Mouse (Mus musculus) forebrain, postnatal 0 days (tissue): Measurements from ENCODE around the gene Hist1h2be. TPM values are rescaled to one million over a fixed set of nuclear protein-coding genes. Genes with fewer than 3 reads are reported as not detected.
"Not testable (repeated sequence)": the region's sequence is repeated elsewhere in the genome, so short reads cannot be mapped to it uniquely, and the experiment has no call there.

Source experiments
- ATAC-seq: fragments of 200-750 bp; cut with Nextera tagmentation; 2 replicates; pipeline ENCODE4 v1.8.0; 2017; ENCODE audit warnings: mild to moderate bottlenecking, moderate library complexity
- DNase-seq: peaks from one replicate; pipeline ENCODE4 v3.0.0-alpha.2; 2015
- H3K27ac ChIP-seq: fragments of 300-500 bp; sonication (generic); 2 replicates; pipeline ENCODE4 v1.5.1; 2014; ENCODE audit warnings: low read depth, mild to moderate bottlenecking, antibody characterized with exemption, low read length, moderate library complexity, mixed read lengths
- H3K27me3 ChIP-seq: fragments of 300-500 bp; sonication (generic); 2 replicates; pipeline ENCODE4 v1.6.1; 2014; ENCODE audit warnings: mild to moderate bottlenecking, low read length, mixed read lengths; ENCODE audit not compliant: insufficient read depth
- H3K36me3 ChIP-seq: fragments of 300-500 bp; sonication (generic); 2 replicates; pipeline ENCODE4 v1.6.1; 2014; ENCODE audit warnings: mild to moderate bottlenecking, moderate library complexity; ENCODE audit not compliant: insufficient read depth
- H3K4me1 ChIP-seq: fragments of 300-500 bp; sonication (generic); 2 replicates; pipeline ENCODE4 v1.6.1; 2014; ENCODE audit warnings: antibody characterized with exemption; ENCODE audit not compliant: insufficient read depth
- H3K4me2 ChIP-seq: fragments of 300-500 bp; sonication (generic); 2 replicates; pipeline ENCODE4 v1.6.1; 2014; ENCODE audit warnings: low read depth, mild to moderate bottlenecking, moderate library complexity
- H3K4me3 ChIP-seq: fragments of 300-500 bp; sonication (generic); 2 replicates; pipeline ENCODE4 v1.5.1; 2014; ENCODE audit warnings: low read depth, low read length, mixed read lengths
- H3K9ac ChIP-seq: fragments of 300-500 bp; sonication (generic); 2 replicates; pipeline ENCODE4 v1.6.1; 2014; ENCODE audit warnings: mild to moderate bottlenecking
- H3K9me3 ChIP-seq: fragments of 300-500 bp; sonication (generic); 2 replicates; pipeline ENCODE4 v1.6.1; 2016; ENCODE audit warnings: low read length
- CTCF ChIP-seq: sonication (generic); IDR thresholded peaks from 2 replicates; pipeline ENCODE4 v1.5.1; 2016; ENCODE audit warnings: antibody characterized with exemption, control low read depth, low read depth
- WGBS: fragments of 180-500 bp; shearing (Covaris S2); extraction: QIAGEN DNeasy Blood & Tissue Kit; methylation state at CpG from one replicate; pipeline ENCODE4 v1.1.7; 2014; 5-methylcytosine and 5-hydroxymethylcytosine counted together
- polyA plus RNA-seq: library from polyadenylated mRNA; unstranded; fragments of >200 nt; fragmentation: Nextera tagmentation; extraction: Ambion mirVana; gene quantifications from 2 replicates; pipeline ENCODE4 v1.2.1, GENCODE M21; 2015
- total RNA-seq: library from RNA; depleted of rRNA; stranded (reverse); fragments of >200 nt; gene quantifications from 2 replicates; pipeline ENCODE4 v1.2.3, GENCODE M21; 2014

Gene Hist1h2be
- total and polyA plus RNA-seq, 2 experiments from 2014 or later = 0.31 to 98.5 TPM

GRCm38 (mm10) chr13:23582219-23583056 is 38.5 kb downstream of the Hist1h2be start:
- no peak for DNase-seq
- H3K9ac ChIP-seq = peak overlapping the region; percentile 60
- WGBS = 3% methylated on average over 6 of the region's 6 CpGs

DNA sequence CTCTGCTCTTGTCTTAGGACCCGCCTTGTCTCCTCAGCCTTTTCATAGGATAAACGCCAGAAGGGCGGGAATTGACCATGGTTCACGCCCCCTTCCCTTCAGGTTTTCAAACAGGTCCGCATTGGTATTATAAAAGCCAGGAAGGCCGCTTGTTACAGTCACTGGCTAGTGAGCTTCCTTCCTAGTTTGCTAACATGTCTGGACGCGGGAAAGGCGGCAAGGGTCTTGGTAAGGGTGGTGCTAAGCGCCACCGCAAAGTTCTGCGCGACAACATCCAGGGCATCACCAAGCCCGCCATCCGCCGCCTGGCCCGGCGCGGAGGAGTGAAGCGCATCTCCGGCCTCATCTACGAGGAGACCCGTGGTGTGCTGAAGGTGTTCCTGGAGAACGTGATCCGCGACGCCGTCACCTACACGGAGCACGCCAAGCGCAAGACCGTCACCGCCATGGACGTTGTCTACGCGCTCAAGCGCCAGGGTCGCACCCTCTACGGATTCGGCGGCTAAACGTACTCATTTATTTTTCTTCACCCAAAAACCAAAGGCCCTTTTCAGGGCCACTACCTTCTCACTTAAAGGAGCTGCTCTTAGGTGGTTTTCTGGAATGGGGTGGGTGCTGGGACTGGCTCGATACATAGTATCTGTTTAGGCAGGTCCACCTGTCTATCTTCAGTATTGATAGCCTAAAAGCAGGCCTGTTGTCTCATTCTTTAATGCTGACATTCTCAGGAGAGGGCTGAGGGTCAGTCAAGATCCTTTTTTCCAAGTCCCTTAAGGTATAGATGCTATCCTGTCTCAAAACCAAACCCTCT is 39.3 kb downstream of the Hist1h2be start, which contains the start of gene Hist1h4d:
TSS of gene Hist1h4d (plus strand) at position 191 of the 811 bp plus-strand sequence.
- Histone ChIP-seq H3K36me3 (no peaks in the 10 kb centered on the region), H3K27me3 (no peaks in the 10 kb centered on the region), H3K9me3 (no peaks in the 10 kb centered on the region), H3K4me2 (peak within 1 kb of the TSS; percentile 82), H3K4me3 (peak within 1 kb of the TSS; percentile 54), H3K4me1 (peaks cover 13% of the 10 kb centered on the region; the same call in 1 of the 2 replicates), H3K9ac (peak within 1 kb of the TSS; percentile 60), H3K27ac (peak within 1 kb of the TSS; percentile 74)
- peak; percentile 88 for ATAC-seq
- DNase-seq = peak; percentile 98
- TF ChIP-seq CTCF = no peak
- under 1% methylated on average over 43 of the region's 43 CpGs for WGBS

More at GRCm38 (mm10) chr13:23582219-23583056, 38.5 kb downstream of the Hist1h2be start:
- peaks cover 10% of the 10 kb centered on the region; the same call in 1 of the 2 replicates for H3K4me1 ChIP-seq
- H3K9me3 ChIP-seq = no peaks in the 10 kb centered on the region
- TF ChIP-seq CTCF = no peak
- H3K27me3 ChIP-seq = no peaks in the 10 kb centered on the region
- peak overlapping the region; percentile 74 for H3K27ac ChIP-seq
- H3K4me2 ChIP-seq = peak overlapping the region; percentile 82
- H3K4me3 ChIP-seq = peak overlapping the region; percentile 54
- H3K36me3 ChIP-seq = no peaks in the 10 kb centered on the region
- ATAC-seq = no peak

- H3K4me2 ChIP-seq = no peak overlapping the region
- H3K9ac ChIP-seq = no peak overlapping the region
- ATAC-seq = no peak
- peaks cover 17% of the 10 kb centered on the region; the same call in 1 of the 2 replicates for H3K4me1 ChIP-seq
- H3K4me3 ChIP-seq = no peak overlapping the region
- WGBS = 83% methylated on average over 1 of the region's 1 CpGs
- no peaks in the 10 kb centered on the region for H3K9me3 ChIP-seq
- no peak overlapping the region for H3K27ac ChIP-seq
- TF ChIP-seq CTCF = no peak
- H3K36me3 ChIP-seq = no peaks in the 10 kb centered on the region
- no peak for DNase-seq
- no peaks in the 10 kb centered on the region for H3K27me3 ChIP-seq
Observed at GRCm38 (mm10) chr13:23577835-23578234, 43.1 kb downstream of the Hist1h2be start.

- H3K36me3 ChIP-seq = no peaks in the 10 kb centered on the region
- H3K27ac ChIP-seq = no peak overlapping the region
- peak overlapping the region; percentile 50; the same call in 1 of the 2 replicates for H3K9ac ChIP-seq
- H3K4me2 ChIP-seq = peak overlapping the region; percentile 67
- H3K4me1 ChIP-seq = peaks cover 24% of the 10 kb centered on the region
- H3K9me3 ChIP-seq = no peaks in the 10 kb centered on the region
- no peak for TF ChIP-seq CTCF
- H3K4me3 ChIP-seq = peak overlapping the region; percentile 38; the same call in 1 of the 2 replicates
- ATAC-seq (no peak), DNase-seq (no peak)
- no peaks in the 10 kb centered on the region for H3K27me3 ChIP-seq
- WGBS = 32% methylated on average over 6 of the region's 6 CpGs
Observed at GRCm38 (mm10) chr13:23576906-23577639, 43.9 kb downstream of the Hist1h2be start.

GRCm38 (mm10) chr13:23576351-23576881 is 44.5 kb downstream of the Hist1h2be start:
- Histone ChIP-seq H3K27ac (no peak overlapping the region), H3K4me3 (peak overlapping the region; percentile 38), H3K4me1 (peaks cover 22% of the 10 kb centered on the region), H3K36me3 (no peaks in the 10 kb centered on the region), H3K9me3 (no peaks in the 10 kb centered on the region), H3K9ac (peak overlapping the region; percentile 50), H3K27me3 (no peaks in the 10 kb centered on the region), H3K4me2 (peak overlapping the region; percentile 67)
- no peak for TF ChIP-seq CTCF
- no peak for ATAC-seq
- DNase-seq = no peak
- 5% methylated on average over 7 of the region's 7 CpGs for WGBS

DNA sequence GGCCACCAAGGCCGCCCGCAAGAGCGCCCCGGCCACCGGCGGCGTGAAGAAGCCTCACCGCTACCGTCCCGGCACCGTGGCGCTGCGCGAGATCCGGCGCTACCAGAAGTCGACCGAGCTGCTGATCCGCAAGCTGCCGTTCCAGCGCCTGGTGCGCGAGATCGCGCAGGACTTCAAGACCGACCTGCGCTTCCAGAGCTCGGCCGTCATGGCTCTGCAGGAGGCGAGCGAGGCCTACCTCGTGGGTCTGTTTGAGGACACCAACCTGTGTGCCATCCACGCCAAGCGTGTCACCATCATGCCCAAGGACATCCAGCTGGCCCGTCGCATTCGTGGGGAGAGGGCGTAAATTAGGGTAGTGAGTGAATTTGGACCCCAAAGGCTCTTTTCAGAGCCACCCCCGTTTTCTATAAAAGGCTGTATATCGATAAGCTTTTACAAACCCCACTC is 45.0 kb downstream of the Hist1h2be start:
- under 1% methylated on average over 11 of the region's 40 CpGs for WGBS

More for the DNA sequence above, 45.0 kb downstream of the Hist1h2be start:
- not testable (repeated sequence) for H3K27me3 ChIP-seq, DNase-seq, ATAC-seq, H3K9me3 ChIP-seq, H3K36me3 ChIP-seq
- Histone ChIP-seq H3K4me2 (peak overlapping the region; percentile 67), H3K9ac (peak overlapping the region; percentile 50), H3K4me3 (peak overlapping the region; percentile 38), H3K27ac (peak overlapping the region; percentile 75), H3K4me1 (peaks cover 22% of the 10 kb centered on the region)
